Mouse (Mus musculus) liver, adult 2 months (tissue): ENCODE measurements at regions not wholly inside any gene's neighbourhood (a gene's known extent, or its start where the extent isn't known, plus 50 kb on each side); places are given as distances from the start of the nearest gene placed in this dataset.
"Not testable (repeated sequence)": the region's sequence is repeated elsewhere in the genome, so short reads cannot be mapped to it uniquely, and the experiment has no call there.

Source experiments
- DNase-seq: peaks from one replicate; pipeline ENCODE4 v3.0.0-alpha.2; 2011; ENCODE audit warnings: low read depth, low spot score; ENCODE audit errors: extremely low read depth
- H3K27ac ChIP-seq: fragments of 200-500 bp; replicated peaks from 2 replicates; pipeline ENCODE4 v1.5.1; 2012; ENCODE audit warnings: low read depth, mild to moderate bottlenecking, control low read depth, inconsistent platforms, low read length; ENCODE audit not compliant: insufficient read depth
- H3K27me3 ChIP-seq: fragments of 200-500 bp; 2 replicates; pipeline ENCODE4 v1.6.1; 2012; ENCODE audit warnings: mild to moderate bottlenecking, moderate library complexity, low read length, inconsistent platforms; ENCODE audit not compliant: control insufficient read depth, insufficient read depth
- H3K36me3 ChIP-seq: fragments of 200-500 bp; 2 replicates; pipeline ENCODE4 v1.6.1; 2012; ENCODE audit warnings: low read length, inconsistent platforms; ENCODE audit not compliant: control insufficient read depth, insufficient read depth
- H3K4me1 ChIP-seq: fragments of 200-500 bp; 2 replicates; pipeline ENCODE4 v1.6.1; 2011; ENCODE audit warnings: low read length; ENCODE audit not compliant: control insufficient read depth, insufficient read depth
- H3K4me3 ChIP-seq: fragments of 200-500 bp; 2 replicates; pipeline ENCODE4 v1.5.1; 2011; ENCODE audit warnings: low read depth, mild to moderate bottlenecking, control low read depth, low read length, moderate library complexity; ENCODE audit not compliant: insufficient read depth
- H3K79me2 ChIP-seq: fragments of 200-500 bp; 2 replicates; pipeline ENCODE4 v1.6.1; 2012; ENCODE audit warnings: inconsistent platforms, mild to moderate bottlenecking, low read length, moderate library complexity; ENCODE audit not compliant: control insufficient read depth, insufficient read depth
- H3K9ac ChIP-seq: fragments of 200-500 bp; 2 replicates; pipeline ENCODE4 v1.6.1; 2012; ENCODE audit warnings: low read depth, mild to moderate bottlenecking, control low read depth, inconsistent platforms, low read length
- CTCF ChIP-seq: fragments of 200-500 bp; IDR thresholded peaks from 2 replicates; pipeline ENCODE4 v1.5.1; 2011; ENCODE audit warnings: low read depth, low read length, control low read depth
- POLR2A ChIP-seq: fragments of 200-500 bp; IDR thresholded peaks from 2 replicates; pipeline ENCODE4 v1.6.1; 2011; ENCODE audit warnings: low read length, control low read depth; ENCODE audit not compliant: insufficient read depth; ENCODE audit errors: extremely low read depth
- WGBS: fragments of 180-500 bp; shearing (Covaris S2); methylation state at CpG from one replicate; pipeline ENCODE4 v1.1.7; 2018; 5-methylcytosine and 5-hydroxymethylcytosine counted together

GRCm38 (mm10) chr6:60657117-60657911, 172.3 kb downstream of the Snca start:
- Histone ChIP-seq H3K27ac (no peak overlapping the region), H3K79me2 (no peaks in the 10 kb centered on the region), H3K4me1 (no peaks in the 10 kb centered on the region), H3K36me3 (no peaks in the 10 kb centered on the region), H3K4me3 (no peak overlapping the region), H3K9ac (no peak overlapping the region), H3K27me3 (no peaks in the 10 kb centered on the region)
- TF ChIP-seq POLR2A (no peak), CTCF (no peak)
- 23% methylated on average over 2 of the region's 2 CpGs for WGBS
- DNase-seq = no peak

DNA sequence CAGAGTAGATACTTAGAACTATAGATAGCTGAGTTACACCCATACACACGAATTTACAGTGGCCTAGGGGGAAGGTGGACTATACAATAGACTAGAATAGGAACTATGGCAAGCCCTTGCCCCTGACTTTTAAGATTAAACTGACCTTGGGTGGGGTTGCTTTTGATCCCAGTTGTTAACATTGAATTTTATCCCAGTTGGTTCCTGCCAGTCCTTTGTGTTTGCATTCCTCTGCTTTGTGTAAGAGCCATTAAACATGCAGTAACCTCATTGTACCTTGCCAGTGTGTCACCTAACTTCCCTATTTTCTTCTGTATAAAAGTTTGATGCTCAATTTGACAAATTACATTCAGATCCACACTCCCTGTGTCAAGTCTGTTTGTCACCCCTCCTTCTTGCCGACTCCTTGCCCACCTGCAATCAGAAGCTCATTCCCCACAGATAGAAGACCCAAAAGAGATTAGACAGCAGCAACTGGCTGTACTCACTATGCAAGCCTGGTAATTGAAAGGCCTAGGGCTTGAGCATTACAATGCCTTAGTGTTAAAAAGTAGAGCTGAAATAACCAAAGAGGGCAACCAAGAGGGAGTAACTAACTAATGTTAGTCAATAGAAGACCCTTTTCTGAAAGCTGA, 182.6 kb downstream of the Snca start:
- not testable (repeated sequence) for H3K4me3 ChIP-seq, H3K4me1 ChIP-seq, H3K36me3 ChIP-seq, H3K79me2 ChIP-seq, H3K27ac ChIP-seq, H3K27me3 ChIP-seq, H3K9ac ChIP-seq, DNase-seq
- WGBS = 54% methylated on average over 2 of the region's 2 CpGs

GRCm38 (mm10) chr6:60642251-60642650, 187.4 kb downstream of the Snca start:
- TF ChIP-seq POLR2A = no peak
- no peak for TF ChIP-seq CTCF
- DNase-seq = no peak
- Histone ChIP-seq H3K27ac (no peak overlapping the region), H3K4me1 (no peaks in the 10 kb centered on the region), H3K9ac (no peak overlapping the region), H3K79me2 (no peaks in the 10 kb centered on the region), H3K27me3 (no peaks in the 10 kb centered on the region), H3K4me3 (no peak overlapping the region), H3K36me3 (no peaks in the 10 kb centered on the region)
- 44% methylated on average over 2 of the region's 2 CpGs for WGBS

DNA sequence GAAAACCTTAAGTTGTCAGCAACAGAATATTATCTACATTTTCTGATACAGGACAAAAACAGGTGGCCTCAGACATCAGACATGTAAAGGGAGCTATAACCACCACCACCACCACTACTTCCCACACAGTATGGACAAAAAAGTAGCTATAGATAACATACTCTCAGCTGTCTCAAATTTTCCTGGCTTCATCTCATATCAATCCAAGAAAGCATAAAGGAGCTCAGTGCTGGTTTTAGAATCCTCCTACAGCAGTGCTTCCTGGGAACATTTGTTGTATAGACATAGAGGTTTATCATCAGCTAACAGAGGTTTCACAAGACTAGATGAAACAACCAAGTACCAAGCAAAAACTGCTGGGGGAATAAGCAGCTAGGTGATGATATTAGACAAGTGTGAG, 213.3 kb downstream of the Snca start:
- Histone ChIP-seq H3K27me3 (no peaks in the 10 kb centered on the region), H3K27ac (no peak overlapping the region), H3K79me2 (no peaks in the 10 kb centered on the region), H3K36me3 (no peaks in the 10 kb centered on the region), H3K9ac (no peak overlapping the region), H3K4me1 (no peaks in the 10 kb centered on the region), H3K4me3 (no peak overlapping the region)
- no peak for DNase-seq
- no peak for TF ChIP-seq CTCF
- no peak for TF ChIP-seq POLR2A

GRCm38 (mm10) chr6:60600201-60600600, 229.5 kb downstream of the Snca start:
- no peak overlapping the region for H3K9ac ChIP-seq
- no peaks in the 10 kb centered on the region for H3K79me2 ChIP-seq
- no peak for TF ChIP-seq CTCF
- TF ChIP-seq POLR2A = no peak
- H3K4me3 ChIP-seq = no peak overlapping the region
- peak; percentile 68 for DNase-seq
- no peak overlapping the region for H3K27ac ChIP-seq
- H3K36me3 ChIP-seq = no peaks in the 10 kb centered on the region
- no peaks in the 10 kb centered on the region for H3K27me3 ChIP-seq
- no peaks in the 10 kb centered on the region for H3K4me1 ChIP-seq

DNA sequence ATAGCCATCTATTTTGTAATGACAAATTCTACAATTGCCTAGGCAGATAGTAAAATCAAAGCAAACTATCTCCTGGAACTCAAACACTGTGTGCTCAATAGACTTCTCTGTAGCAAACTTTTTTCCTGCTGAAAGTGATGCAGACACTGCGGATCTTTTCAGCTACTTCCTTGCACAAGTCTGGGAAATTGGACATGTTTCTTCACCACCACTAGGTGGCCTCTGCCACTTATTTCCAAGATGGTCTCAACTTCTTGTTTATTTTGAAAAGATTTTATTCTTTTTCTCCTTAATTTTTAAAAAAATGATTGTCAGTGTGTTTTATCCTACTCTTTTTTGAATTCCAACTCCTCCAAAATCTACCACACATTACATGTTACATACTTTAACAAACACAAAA, 265.4 kb downstream of the Snca start:
- Histone ChIP-seq H3K79me2 (no peaks in the 10 kb centered on the region), H3K4me1 (no peaks in the 10 kb centered on the region), H3K27ac (no peak overlapping the region), H3K4me3 (no peak overlapping the region), H3K27me3 (no peaks in the 10 kb centered on the region), H3K9ac (no peak overlapping the region), H3K36me3 (no peaks in the 10 kb centered on the region)
- 79% methylated on average over 1 of the region's 1 CpGs for WGBS
- no peak for DNase-seq
- no peak for TF ChIP-seq POLR2A
